Mouse (Mus musculus) kidney, embryonic 15.5 days (tissue): Measurements from ENCODE around the gene Fam229b. TPM values are rescaled to one million over a fixed set of nuclear protein-coding genes. Genes with fewer than 3 reads are reported as not detected.
A peak's percentile ranks its signal among the peaks of the same experiment; 100 is the strongest.

ENCODE experiments used
- ATAC-seq: fragments of 200-750 bp; cut with Nextera tagmentation; replicated peaks from 2 replicates; pipeline ENCODE4 v1.8.0; 2017; ENCODE audit warnings: moderate TSS enrichment; ENCODE audit not compliant: low FRiP score
- H3K27ac ChIP-seq: fragments of 300-500 bp; sonication (generic); 2 replicates; pipeline ENCODE4 v1.5.1; 2015; ENCODE audit warnings: mild to moderate bottlenecking, inconsistent platforms
- H3K27me3 ChIP-seq: fragments of 300-500 bp; sonication (generic); 2 replicates; pipeline ENCODE4 v1.6.1; 2015; ENCODE audit warnings: inconsistent platforms
- H3K36me3 ChIP-seq: fragments of 300-500 bp; sonication (generic); 2 replicates; pipeline ENCODE4 v1.6.1; 2015; ENCODE audit warnings: inconsistent platforms
- H3K4me1 ChIP-seq: fragments of 300-500 bp; sonication (generic); 2 replicates; pipeline ENCODE4 v1.6.1; 2015; ENCODE audit warnings: inconsistent platforms
- H3K4me2 ChIP-seq: fragments of 300-500 bp; sonication (generic); 2 replicates; pipeline ENCODE4 v1.6.1; 2015; ENCODE audit warnings: moderate library complexity, mild to moderate bottlenecking, inconsistent platforms
- H3K4me3 ChIP-seq: fragments of 300-500 bp; sonication (generic); replicated peaks from 2 replicates; pipeline ENCODE4 v1.5.1; 2015; ENCODE audit warnings: mild to moderate bottlenecking, inconsistent platforms
- H3K9ac ChIP-seq: fragments of 300-500 bp; sonication (generic); 2 replicates; pipeline ENCODE4 v1.6.1; 2015; ENCODE audit warnings: mild to moderate bottlenecking, inconsistent platforms
- H3K9me3 ChIP-seq: fragments of 300-500 bp; sonication (generic); replicated peaks from 2 replicates; pipeline ENCODE4 v1.6.1; 2016; ENCODE audit warnings: inconsistent platforms
- WGBS: fragments of 180-500 bp; shearing (Covaris S2); methylation state at CpG from one replicate; pipeline ENCODE4 v1.1.7; 2015; ENCODE audit warnings: mixed read lengths; 5-methylcytosine and 5-hydroxymethylcytosine counted together
- polyA plus RNA-seq: library from polyadenylated mRNA; unstranded; fragments of >200 nt; fragmentation: Nextera tagmentation; extraction: Ambion mirVana; gene quantifications from 2 replicates; pipeline ENCODE4 v1.2.1, GENCODE M21; 2015

Gene Fam229b
- polyA plus RNA-seq, 1 experiment from 2014 or later: 13.9 TPM

- H3K9ac ChIP-seq: no peak within 1 kb of the TSS
- no peak within 1 kb of the TSS for H3K4me3 ChIP-seq
- no peaks in the 10 kb centered on the region for H3K27me3 ChIP-seq
- no peaks in the 10 kb centered on the region for H3K9me3 ChIP-seq
- H3K4me1 ChIP-seq: peaks cover 31% of the 10 kb centered on the region
- no peaks in the 10 kb centered on the region for H3K36me3 ChIP-seq
- ATAC-seq: no peak
- peak within 1 kb of the TSS; percentile 59 for H3K27ac ChIP-seq
- peak within 1 kb of the TSS; percentile 51 for H3K4me2 ChIP-seq
- 81% methylated on average over 10 of the region's 10 CpGs for WGBS
These were observed 30.0 kb upstream of the Fam229b start, which contains the start of gene Ccn6 for GRCm38 (mm10) chr10:39163694-39164093. Gene Ccn6 (minus strand): TSS chr10:39163794.

GRCm38 (mm10) chr10:39162666-39163484 lies 29.2 kb upstream of the Fam229b start:
- H3K4me2 ChIP-seq: peak overlapping the region; percentile 51
- 14% methylated on average over 18 of the region's 18 CpGs for WGBS
- no peak overlapping the region for H3K4me3 ChIP-seq
- H3K36me3 ChIP-seq: no peaks in the 10 kb centered on the region
- H3K9ac ChIP-seq: no peak overlapping the region
- H3K9me3 ChIP-seq: no peaks in the 10 kb centered on the region
- no peaks in the 10 kb centered on the region for H3K27me3 ChIP-seq
- H3K27ac ChIP-seq: peak overlapping the region; percentile 59
- 0 out of 2 replicates have a peak, but pooled peaks have one; percentile 38 for ATAC-seq
- H3K4me1 ChIP-seq: peaks cover 31% of the 10 kb centered on the region

- Histone ChIP-seq H3K4me1 (peaks cover 29% of the 10 kb centered on the region), H3K9ac (no peak overlapping the region), H3K4me3 (no peak overlapping the region), H3K4me2 (no peak overlapping the region), H3K27ac (no peak overlapping the region), H3K9me3 (no peaks in the 10 kb centered on the region), H3K36me3 (no peaks in the 10 kb centered on the region), H3K27me3 (no peaks in the 10 kb centered on the region)
- no peak for ATAC-seq
- 87% methylated on average over 1 of the region's 1 CpGs for WGBS
These were observed 27.7 kb upstream of the Fam229b start for GRCm38 (mm10) chr10:39161406-39161805.

- no peaks in the 10 kb centered on the region for H3K27me3 ChIP-seq
- WGBS: 63% methylated on average over 12 of the region's 12 CpGs
- no peaks in the 10 kb centered on the region for H3K9me3 ChIP-seq
- H3K36me3 ChIP-seq: peaks cover 7% of the 10 kb centered on the region; the same call in 1 of the 2 replicates
- H3K4me2 ChIP-seq: no peak overlapping the region
- H3K4me1 ChIP-seq: peaks cover 12% of the 10 kb centered on the region
- H3K27ac ChIP-seq: no peak overlapping the region
- H3K9ac ChIP-seq: no peak overlapping the region
- no peak overlapping the region for H3K4me3 ChIP-seq
- ATAC-seq: no peak
These were observed 24.6 kb upstream of the Fam229b start for GRCm38 (mm10) chr10:39158306-39158705.

GRCm38 (mm10) chr10:39157321-39157720 lies 23.6 kb upstream of the Fam229b start:
- ATAC-seq: no peak

GRCm38 (mm10) chr10:39156719-39157118 lies 23.0 kb upstream of the Fam229b start:
- Histone ChIP-seq H3K36me3 (peaks cover 14% of the 10 kb centered on the region; the same call in 1 of the 2 replicates), H3K9me3 (no peaks in the 10 kb centered on the region), H3K4me3 (no peak overlapping the region), H3K4me1 (no peaks in the 10 kb centered on the region), H3K4me2 (no peak overlapping the region), H3K27me3 (no peaks in the 10 kb centered on the region), H3K9ac (no peak overlapping the region), H3K27ac (no peak overlapping the region)
- ATAC-seq: no peak
- 72% methylated on average over 5 of the region's 5 CpGs for WGBS

More at GRCm38 (mm10) chr10:39157321-39157720, 23.6 kb upstream of the Fam229b start:
- Histone ChIP-seq H3K27ac (no peak overlapping the region), H3K9me3 (no peaks in the 10 kb centered on the region), H3K4me2 (no peak overlapping the region), H3K27me3 (no peaks in the 10 kb centered on the region), H3K4me1 (peaks cover 3% of the 10 kb centered on the region; the same call in 1 of the 2 replicates), H3K36me3 (peaks cover 14% of the 10 kb centered on the region; the same call in 1 of the 2 replicates), H3K9ac (no peak overlapping the region), H3K4me3 (no peak overlapping the region)
- WGBS: 85% methylated on average over 1 of the region's 1 CpGs

GRCm38 (mm10) chr10:39142216-39142615 lies 8.5 kb upstream of the Fam229b start:
- 88% methylated on average over 12 of the region's 12 CpGs for WGBS
- Histone ChIP-seq H3K4me2 (no peak overlapping the region), H3K27ac (no peak overlapping the region), H3K27me3 (no peaks in the 10 kb centered on the region), H3K36me3 (peaks cover 88% of the 10 kb centered on the region), H3K4me1 (no peaks in the 10 kb centered on the region), H3K9ac (no peak overlapping the region), H3K4me3 (no peak overlapping the region), H3K9me3 (no peaks in the 10 kb centered on the region)
- ATAC-seq: no peak

- Histone ChIP-seq H3K4me2 (no peak overlapping the region), H3K27me3 (no peaks in the 10 kb centered on the region), H3K4me3 (no peak overlapping the region), H3K36me3 (peaks cover 86% of the 10 kb centered on the region), H3K4me1 (no peaks in the 10 kb centered on the region), H3K9me3 (no peaks in the 10 kb centered on the region), H3K27ac (no peak overlapping the region), H3K9ac (no peak overlapping the region)
- no peak for ATAC-seq
- WGBS: 93% methylated on average over 2 of the region's 2 CpGs
These were observed 7.7 kb upstream of the Fam229b start for GRCm38 (mm10) chr10:39141401-39141800.

- no peak overlapping the region for H3K4me2 ChIP-seq
- no peaks in the 10 kb centered on the region for H3K9me3 ChIP-seq
- no peak overlapping the region for H3K9ac ChIP-seq
- peaks cover 80% of the 10 kb centered on the region for H3K36me3 ChIP-seq
- ATAC-seq: no peak
- 0 out of 2 replicates have a peak, but pooled peaks cover under 1% of the 10 kb centered on the region for H3K4me1 ChIP-seq
- H3K4me3 ChIP-seq: no peak overlapping the region
- WGBS: 75% methylated on average over 14 of the region's 14 CpGs
- no peak overlapping the region for H3K27ac ChIP-seq
- no peaks in the 10 kb centered on the region for H3K27me3 ChIP-seq
These were observed 7.1 kb upstream of the Fam229b start for GRCm38 (mm10) chr10:39140843-39141242.

- Histone ChIP-seq H3K9ac (no peak overlapping the region), H3K27ac (no peak overlapping the region), H3K4me3 (no peak overlapping the region), H3K27me3 (no peaks in the 10 kb centered on the region), H3K36me3 (peaks cover 61% of the 10 kb centered on the region), H3K4me2 (no peak overlapping the region), H3K9me3 (no peaks in the 10 kb centered on the region), H3K4me1 (peaks cover 12% of the 10 kb centered on the region)
- ATAC-seq: no peak
- 90% methylated on average over 6 of the region's 6 CpGs for WGBS
These were observed 5.0 kb upstream of the Fam229b start for GRCm38 (mm10) chr10:39138761-39139160.

- Histone ChIP-seq H3K4me2 (no peak overlapping the region), H3K27ac (no peak overlapping the region), H3K27me3 (no peaks in the 10 kb centered on the region), H3K9ac (no peak overlapping the region), H3K9me3 (no peaks in the 10 kb centered on the region), H3K36me3 (peaks cover 52% of the 10 kb centered on the region), H3K4me1 (peaks cover 12% of the 10 kb centered on the region), H3K4me3 (no peak overlapping the region)
- no peak for ATAC-seq
- WGBS: 90% methylated on average over 3 of the region's 3 CpGs
These were observed 4.1 kb upstream of the Fam229b start for GRCm38 (mm10) chr10:39137766-39138165.

- H3K36me3 ChIP-seq: no peaks in the 10 kb centered on the region
- WGBS: 37% methylated on average over 4 of the region's 4 CpGs
- no peaks in the 10 kb centered on the region for H3K9me3 ChIP-seq
- H3K4me2 ChIP-seq: no peak overlapping the region
- no peaks in the 10 kb centered on the region for H3K27me3 ChIP-seq
- ATAC-seq: no peak
- no peak overlapping the region for H3K27ac ChIP-seq
- H3K9ac ChIP-seq: no peak overlapping the region
- H3K4me1 ChIP-seq: no peaks in the 10 kb centered on the region
- H3K4me3 ChIP-seq: no peak overlapping the region
These were observed 12.3 kb downstream of the Fam229b start for GRCm38 (mm10) chr10:39121412-39121811.
